Mouse (Mus musculus) olfactory bulb, adult 2 months (tissue): ENCODE measurements around the gene Junb.

Experiments used
- CTCF ChIP-seq: fragments of 200-500 bp; IDR thresholded peaks from 2 replicates; pipeline ENCODE4 v1.5.1; 2012; ENCODE audit warnings: low read depth, mild to moderate bottlenecking, low read length, moderate library complexity; ENCODE audit not compliant: insufficient read depth
- POLR2A ChIP-seq: fragments of 200-500 bp; IDR thresholded peaks from 2 replicates; pipeline ENCODE4 v1.6.1; 2012; ENCODE audit warnings: mild to moderate bottlenecking, low read depth, low read length, moderate library complexity; ENCODE audit not compliant: insufficient read depth

DNA sequence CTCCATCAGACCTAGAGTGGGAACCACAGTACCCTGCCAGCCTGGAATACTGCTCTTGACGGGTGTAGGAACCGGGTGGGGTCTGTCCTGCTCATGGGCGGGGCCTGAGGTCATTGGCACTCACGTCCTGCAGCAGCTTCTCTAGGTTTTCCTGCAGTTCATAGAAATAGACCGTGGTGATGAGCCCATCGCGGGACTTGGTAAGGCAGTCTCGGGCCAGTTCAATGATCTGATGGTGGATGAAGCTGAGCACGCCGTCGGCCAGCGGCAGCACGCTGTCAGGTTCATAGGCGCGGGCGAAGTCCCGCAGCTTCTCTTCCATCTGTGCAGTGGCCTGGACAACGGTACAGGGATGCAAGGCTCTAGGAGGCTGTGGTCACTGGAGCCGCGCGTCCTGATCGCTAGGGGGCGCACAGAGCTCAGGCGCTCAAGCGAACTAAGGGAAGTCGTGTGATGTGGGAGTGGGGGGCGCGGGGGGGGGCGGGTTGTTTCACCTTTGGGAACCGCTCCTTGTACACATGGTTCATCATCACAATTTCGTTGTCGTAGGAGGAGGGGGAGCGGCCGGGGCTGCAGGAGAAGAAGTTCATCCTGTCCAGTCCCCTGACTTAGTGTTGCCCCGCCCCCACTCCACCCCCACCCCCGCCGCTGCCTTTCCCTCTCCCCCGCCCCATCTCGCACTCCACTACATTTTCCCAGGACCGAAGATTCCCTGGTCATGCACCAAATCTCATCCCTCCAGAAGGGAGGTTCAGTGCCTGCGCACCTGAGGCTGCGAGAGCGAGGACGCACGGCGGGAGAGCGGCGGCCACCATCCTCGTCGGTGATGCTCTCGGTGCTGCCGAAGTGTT is 49.8 kb downstream of the Junb start:
- TF ChIP-seq CTCF (peak; percentile 83; the same call in 1 of the 2 replicates), POLR2A (no peak)
